Mouse (Mus musculus) 3134 (cell line): ENCODE measurements at regions not wholly inside any gene's neighbourhood (a gene's known extent, or its start where the extent isn't known, plus 50 kb on each side); places are given as distances from the start of the nearest gene placed in this dataset.

Source experiments
- DNase-seq: peaks from one replicate; pipeline ENCODE4 v3.0.0-alpha.2; 2011; ENCODE audit warnings: low spot score; ENCODE audit not compliant: insufficient read length; ENCODE audit errors: extremely low read depth

DNA sequence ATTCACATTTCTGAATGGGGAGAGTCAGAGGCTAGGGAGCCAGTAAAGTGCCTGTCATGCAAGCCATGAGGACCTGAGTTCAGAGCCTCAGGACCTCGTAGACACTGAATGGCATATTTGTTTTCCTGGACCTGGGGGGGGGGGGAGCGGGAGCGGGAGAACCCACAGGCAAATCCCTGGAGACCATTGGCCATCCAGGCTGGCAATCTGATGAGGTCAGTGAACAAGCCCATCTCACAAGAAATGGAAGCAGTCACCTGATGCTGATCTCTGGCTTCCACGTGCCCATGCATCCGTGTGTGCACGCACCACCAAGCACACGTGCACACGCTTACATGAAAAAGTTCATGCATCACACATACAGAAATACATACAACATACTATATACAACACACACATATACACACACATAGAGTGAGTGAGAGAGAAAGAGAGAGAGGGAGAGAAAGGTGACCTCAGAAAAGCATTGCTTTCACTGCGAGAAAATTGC is 196.2 kb downstream of the Dusp6 start:
- DNase-seq: no peak

DNA sequence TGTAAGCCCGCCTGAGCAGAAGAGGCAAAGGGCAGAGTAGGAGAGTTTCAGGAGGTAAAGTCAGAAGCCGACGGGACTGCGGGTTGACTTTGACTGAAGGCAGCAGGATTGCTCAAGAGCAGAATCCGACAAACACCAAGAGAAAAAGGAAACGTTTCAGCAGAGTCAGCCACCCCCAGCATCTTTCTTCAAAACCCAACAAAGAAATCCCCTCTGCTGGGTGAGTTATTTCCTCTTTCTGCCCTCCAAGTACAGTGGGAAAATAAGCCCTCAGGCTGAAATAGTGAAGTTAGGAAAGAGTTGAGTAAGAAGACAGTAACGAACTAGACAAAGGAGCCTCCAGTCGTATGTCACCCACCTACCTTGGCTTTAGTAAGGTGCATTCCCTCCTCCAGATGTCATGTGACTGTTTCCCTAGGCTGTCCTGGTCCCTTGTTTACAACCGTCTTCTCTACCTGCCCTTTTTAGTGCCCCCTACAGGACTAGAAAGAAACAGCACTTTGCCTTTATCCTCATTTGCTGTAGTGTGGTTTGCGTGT is 196.9 kb downstream of the Dusp6 start:
- DNase-seq: no peak

DNA sequence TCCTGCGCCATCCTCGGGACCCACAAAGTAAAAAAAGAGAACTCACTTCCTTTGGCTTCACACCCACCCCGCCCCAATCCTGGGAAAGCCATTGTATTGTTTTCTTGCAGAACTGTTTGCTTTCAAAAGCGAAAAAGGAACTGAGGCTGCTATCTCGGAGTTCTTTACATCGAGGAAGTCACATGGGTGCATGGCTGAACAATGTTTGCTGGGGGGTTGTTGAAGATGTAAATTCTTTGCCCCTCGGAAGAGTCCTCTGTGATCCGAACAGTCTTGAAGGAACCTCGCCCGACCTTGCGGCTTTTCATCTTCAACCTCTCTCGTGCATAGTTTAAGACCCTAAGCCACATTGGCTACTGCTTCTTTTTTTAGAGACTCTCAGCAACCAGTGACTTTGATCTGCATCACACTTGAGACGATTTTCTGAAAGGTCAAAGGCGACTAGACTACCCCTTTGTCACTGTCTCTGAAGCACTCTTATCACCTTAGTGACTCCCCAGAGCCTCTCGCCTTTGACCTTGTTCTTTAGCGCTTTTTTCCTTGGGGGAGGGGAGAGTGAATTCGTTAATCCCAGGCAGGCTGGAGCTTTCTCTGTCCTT is 197.9 kb downstream of the Dusp6 start:
- no peak for DNase-seq

DNA sequence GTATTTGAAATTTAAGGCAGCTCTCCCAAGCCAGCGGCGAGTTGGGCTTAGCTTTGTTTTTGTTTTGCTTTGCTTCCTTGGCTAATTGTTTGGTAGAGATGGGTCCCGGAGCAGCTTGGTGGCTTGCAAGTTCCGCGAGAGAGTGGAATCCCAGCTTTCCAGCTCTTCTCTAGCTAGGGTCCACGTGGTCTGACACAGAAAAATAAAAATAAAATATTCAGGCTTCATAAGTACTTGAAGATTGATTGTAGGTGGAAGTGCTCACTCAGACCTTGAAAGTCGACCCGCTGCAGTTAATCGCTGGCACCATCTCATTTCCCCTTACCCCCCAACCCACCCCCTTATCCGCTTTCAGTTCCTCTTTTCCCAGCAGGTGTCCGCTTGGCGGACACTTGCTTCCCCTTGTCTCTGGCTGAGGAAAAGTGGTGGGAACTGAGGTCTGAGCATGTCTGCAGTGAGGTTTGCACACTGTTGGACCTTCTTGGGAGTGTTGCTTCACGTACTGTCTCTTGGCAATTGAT is 198.5 kb downstream of the Dusp6 start:
- DNase-seq: no peak

DNA sequence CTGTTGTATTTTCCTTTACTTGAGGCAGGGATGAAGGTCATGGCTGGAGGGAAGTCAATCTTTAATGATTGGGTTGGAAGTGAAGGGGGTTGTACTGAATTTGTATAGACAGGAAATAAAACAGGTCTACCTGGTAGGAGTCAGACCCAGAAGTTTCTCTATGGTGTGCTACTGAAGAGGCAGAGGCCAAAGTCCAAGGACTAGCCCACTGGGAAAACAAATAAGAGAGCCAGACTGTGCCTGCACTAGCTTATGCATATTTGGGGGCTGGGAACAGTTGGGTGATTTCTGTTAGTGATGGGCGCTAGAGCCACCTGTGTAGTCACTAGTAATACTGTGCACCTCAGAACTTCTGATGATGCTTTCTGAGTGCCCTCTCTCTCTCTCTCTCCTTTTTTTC is 203.7 kb downstream of the Dusp6 start:
- DNase-seq: no peak

DNA sequence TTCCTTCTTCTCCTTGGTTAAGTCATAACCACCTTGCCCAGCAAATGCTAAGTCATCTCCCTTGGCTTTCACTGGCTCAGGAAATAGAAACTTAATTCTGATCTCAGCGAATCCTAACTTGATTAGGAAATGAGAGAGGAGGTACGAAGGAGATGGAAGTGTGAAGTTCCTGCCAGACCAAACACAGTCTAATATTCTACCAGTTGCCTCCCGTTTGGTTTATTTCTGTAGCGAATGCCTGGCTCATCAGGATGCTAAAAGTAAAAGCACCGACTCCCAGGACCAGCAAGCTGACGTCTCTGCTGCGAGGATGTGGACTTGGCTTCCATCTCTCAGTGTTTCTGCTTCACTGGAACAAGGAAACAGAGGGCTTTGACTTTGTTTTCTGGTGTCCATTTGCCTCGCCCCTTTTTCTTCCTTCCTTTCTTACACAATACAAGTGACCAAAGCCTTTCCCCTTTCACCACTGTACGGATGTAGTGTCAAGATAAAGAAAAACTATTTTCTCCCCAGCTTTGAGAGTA is 204.3 kb downstream of the Dusp6 start:
- no peak for DNase-seq

DNA sequence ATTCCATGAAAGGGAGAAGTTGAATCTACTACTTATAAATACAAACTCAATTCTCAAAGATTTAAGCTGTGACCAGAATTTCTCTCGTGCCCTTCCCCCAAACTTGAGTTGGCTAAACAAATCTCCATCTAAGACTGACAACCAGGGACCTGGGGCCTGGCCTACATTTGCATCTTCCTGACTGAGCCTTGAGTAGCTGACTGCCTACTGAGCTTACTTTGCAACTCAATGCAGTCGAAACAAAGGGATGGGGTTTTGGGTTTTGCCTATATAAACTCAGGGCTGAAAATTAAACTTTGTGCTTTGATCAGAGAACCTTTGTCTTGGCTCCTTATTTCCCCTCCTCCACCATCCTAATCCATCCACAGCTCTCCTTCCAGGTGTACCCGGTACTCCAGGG is 205.9 kb downstream of the Dusp6 start:
- no peak for DNase-seq

DNA sequence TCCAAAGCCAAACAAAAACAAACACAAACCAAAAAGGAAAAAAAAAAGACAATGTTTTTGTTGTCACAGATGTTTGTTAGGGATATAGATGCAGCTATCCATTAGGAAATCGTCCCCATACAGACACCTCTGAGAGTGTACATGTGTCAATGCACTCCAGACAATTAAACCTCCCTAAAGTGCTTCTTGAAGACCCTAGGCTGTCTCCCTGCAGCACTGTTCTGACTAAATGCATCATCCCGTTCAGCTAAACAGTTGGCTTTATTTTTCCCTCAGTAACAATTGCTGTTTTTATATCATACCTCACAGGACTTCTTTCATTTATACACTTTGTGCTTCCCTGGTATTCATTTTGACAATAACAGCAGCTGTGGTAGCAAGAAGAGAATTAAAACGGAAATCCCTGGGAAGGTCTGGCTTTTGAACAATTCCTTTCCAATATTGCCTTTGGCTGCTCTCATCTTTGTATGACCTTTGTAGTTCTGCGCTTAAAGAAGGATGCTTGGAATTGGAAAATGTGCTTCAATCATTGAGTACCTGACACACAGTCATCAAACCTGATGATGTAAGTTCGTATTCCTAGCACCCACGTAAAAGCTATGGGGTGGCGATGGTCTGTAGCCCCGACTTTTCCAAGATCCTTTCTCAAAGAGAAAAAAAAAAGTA is 208.9 kb downstream of the Dusp6 start:
- DNase-seq: no peak

DNA sequence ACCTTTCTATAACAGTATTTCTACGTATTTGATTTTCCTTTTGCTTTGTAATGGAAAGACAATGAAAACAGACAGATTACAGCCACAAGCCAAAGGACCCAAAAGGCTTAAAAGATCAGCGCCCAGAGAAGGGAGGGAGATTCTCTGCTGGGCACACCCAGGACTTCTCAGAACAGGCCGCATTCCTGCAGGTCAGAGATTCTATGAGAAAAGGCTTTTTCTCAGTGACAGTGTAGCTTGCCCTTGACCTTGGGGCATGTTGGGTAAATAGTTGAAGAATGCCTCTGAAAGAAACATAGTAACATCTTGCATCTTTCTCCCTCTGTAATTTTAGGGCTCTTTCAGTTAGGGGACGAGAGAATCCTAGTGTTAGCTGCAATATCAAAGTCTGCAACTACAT is 209.8 kb downstream of the Dusp6 start:
- no peak for DNase-seq

DNA sequence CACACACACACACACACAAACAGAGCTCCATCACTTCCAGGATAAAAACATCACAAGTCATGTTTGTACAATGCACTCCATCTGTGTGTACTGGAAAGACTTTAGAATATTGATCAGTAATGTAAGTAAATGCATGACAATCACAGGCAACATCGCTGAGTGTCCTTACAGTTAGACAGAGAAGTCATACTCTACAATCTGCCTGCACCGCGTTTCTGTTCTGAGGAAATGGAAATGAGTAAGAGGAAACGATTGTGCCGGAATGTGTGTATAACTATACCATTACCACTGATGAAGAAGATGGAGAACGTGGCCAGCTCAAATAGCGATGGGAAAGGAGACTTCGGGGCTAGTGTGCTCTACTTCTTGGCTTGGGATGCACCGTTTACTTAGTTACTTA is 210.7 kb downstream of the Dusp6 start:
- DNase-seq: no peak

DNA sequence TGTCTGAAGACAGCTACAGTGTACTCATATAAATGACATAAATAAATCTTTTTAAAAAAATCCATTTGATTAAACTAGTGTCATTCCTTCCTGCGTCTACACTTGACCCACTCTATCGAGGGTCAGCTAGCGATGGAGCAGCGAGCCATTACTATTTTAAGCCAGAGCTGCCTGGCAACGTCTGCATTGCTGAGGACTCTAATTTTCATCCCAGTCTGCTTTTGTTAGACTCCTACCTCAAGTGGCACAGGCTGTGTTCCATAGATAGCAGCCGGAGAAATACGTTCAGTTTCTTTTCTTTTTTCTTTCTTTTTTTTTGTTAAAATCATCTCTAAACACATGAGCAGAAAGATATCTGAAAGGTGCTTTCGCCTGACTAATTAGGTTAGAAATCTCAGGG is 211.5 kb downstream of the Dusp6 start:
- no peak for DNase-seq

DNA sequence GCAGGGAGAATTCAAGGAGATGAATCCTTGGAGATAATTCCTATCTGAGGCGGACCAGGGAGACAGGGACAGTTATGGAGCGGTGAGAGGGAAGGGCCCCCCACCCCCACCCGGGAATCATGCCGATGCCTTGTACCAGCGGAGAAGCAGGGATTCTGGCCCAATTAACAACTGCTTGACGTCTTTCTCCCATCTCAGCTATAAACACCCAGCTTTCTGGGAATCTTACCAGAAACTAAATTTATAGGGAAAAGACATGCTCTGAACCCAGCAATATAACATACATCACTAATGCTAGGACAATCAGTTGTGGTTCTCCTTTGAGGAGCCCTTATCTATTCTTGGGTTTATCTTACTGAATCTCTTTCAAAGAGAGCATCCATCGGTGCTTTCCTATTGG is 213.2 kb downstream of the Dusp6 start:
- no peak for DNase-seq

DNA sequence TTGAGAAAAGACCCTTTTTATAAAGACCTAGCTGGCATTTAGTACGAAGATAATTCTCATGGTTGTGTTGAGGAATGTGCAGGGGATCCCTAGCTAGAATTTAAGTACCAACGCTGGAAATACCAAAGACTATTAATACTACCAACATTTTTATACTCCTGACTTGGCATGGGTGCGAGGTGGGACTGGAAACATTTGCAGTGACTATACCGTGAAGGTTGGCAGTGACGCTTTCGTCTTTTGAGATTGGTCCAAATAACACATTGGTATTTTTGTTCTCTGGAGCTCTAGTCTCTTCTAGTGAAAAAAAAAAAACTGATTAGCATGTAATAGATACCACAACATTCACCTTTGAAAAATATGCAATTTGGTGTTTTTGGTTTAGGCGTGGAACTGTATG is 213.7 kb downstream of the Dusp6 start:
- no peak for DNase-seq

DNA sequence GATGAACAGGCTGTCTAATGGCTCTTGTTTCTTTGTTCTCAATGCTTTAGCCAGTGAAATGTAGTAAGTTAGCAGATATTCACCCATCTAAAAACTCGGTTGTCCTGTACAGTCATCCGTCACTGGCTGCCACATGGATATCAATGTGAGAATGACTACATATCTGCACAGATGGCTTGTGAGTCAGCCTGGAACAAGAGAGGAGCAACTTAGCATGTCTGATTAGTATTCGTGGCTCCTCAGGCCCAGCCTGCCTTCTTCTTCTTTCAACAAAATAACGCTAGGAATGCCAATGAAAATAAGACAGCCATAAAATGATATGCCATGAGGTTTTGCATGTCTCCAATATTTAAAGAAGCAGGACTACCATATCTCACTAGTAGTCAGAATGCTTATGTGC is 217.5 kb downstream of the Dusp6 start:
- DNase-seq: no peak

DNA sequence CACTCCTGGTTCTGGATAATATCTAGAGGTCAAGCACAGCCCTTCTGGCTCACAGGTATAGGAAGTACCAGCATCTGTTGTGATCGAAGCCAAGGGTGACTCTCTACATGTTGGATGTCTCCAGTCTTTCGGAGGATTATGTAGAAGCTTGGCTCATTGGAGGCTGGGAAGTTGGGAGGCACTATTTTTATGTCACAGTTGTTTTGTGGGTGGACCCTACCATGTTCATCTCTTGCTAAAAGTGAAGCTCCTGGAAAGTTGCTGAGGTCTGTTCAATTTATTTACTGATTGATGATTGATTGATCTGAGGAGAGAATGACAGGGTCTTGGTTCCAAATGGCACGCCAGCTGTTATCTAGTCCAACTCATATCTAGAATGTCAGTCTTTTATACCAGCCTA is 219.0 kb downstream of the Dusp6 start:
- no peak for DNase-seq

DNA sequence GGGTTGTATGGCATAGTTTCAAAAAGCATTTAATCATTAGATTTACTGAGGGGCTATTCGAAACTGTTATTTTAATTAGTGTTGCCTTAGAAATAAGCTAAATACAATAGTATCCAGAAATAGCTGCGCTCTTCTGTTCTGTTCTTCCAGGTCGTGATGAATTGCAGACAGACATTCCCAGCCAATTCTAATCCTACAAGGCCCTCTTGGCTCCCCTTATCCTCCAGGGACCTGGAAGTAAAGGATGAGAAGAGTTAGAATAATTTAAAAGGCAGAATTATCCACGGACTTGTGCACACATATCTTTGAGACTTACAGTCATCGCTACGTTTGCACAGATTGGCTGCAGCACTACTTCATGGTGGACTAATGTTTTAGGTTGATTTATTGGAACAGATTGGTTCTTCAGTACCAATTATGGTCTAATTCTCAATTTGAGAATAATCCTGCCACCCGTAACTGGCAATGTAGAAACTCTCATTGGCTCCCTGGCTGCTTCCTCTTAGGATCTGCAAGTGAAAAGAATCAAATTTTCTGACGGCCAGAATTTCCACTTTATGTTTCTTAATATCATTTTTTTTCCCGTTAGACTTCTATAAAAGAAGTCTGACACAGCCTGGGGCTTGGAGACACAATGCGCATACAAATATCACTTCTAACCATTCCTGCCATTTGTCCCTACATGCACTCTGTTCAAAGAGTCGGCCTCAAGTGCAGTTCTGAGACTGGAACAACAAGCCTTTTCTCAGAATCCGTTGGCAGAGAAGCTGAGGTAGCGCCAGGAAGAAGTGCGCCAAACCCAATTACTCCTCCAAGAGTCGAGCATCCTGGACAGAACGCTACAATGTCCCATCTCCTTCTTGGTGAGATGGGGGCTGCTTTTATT is 225.4 kb downstream of the Dusp6 start:
- no peak for DNase-seq

DNA sequence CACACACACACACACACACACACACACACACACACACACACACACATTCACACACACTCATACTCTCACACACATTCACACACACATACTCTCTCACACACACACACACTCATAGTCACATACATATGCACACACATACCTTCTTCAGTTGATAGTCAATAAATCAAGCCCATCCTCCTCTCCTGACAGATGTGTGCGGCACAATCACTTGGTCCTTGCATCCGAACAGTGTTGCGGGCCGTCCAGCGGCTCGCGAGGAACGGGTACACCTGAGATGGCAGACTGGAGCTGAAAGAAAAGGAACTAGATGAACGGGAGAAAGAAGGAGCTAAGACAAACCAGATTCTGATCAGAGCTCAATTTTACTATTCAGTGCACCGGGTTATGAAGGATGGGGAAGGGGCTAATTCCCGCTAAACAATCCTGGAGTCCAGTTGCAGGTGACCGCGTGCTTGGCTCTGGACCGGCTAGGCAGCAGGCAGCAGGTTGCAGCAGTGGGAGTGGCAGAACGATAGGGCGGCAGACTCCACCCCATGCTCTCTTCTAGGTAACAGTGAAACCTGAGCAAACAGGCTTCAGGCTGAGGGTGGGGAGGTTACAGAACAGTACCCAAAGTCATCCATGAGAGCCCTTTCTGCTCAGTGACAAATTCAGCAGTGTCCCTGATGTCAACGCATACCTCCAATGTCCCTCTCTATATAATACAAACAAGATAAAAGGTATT is 247.8 kb downstream of the Csl start:
- no peak for DNase-seq

DNA sequence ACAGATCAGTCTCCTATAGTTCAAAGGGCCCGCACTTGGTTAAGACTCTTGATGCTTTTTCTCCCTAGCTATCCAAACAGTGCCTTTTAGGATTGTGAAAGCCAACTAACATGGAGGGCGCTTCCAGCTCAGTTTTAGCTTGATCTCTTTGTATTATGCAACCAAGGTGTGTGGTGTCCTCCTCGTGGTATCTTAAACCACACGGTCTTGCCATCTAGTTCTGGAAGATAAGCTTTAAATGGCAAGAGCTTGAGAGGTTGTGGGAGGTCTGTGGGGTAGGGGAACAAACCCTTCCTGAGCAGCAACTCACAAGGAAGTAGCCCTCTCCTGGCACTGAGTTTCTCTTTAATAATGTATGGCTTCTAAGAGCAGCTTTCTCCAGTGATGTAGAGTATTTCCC is 241.5 kb downstream of the Csl start:
- DNase-seq: no peak

DNA sequence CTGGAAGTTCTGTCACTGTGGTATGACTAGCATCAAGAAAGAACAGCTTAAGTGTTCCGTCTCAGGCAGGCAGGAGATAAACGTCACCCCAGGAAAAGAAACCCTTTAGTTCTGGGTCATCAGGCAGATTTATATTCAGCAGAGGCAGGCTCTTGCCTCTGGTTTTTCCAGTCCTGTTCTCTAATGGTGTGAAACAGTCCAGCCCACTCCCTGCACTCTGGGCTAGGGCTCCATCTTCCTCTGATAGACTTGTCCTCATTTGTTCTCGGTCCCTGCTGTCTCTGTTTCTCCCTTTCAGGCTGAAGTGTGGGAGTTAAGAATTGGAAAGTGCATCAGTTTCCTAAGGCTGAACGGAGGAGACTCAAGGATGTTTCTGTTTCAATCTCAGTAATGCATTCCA is 240.0 kb downstream of the Csl start:
- DNase-seq: no peak

DNA sequence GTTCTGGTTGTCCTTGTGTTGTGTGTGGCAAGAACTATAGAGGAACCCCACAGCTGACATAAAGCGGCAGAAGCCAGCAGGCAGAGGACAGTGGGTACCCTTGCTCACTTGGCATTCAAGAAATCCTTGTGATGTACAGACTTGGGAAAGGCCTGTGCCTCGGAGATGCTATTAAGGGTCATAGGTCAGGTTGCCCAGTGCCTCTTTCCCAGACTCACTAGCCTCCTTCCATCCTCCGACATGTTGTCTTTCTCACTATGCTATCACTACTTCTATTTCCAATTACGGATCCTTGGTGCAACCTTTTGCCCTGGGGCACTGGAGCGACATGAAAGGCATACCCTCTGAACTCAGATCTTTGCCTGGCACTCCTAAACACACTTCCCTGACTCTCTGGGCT is 235.6 kb downstream of the Csl start:
- DNase-seq: no peak
